Mouse (Mus musculus) left cerebral cortex, adult 2 months (tissue): ENCODE results near the gene Tmem131l. TPM values are rescaled to one million over a fixed set of nuclear protein-coding genes. Genes with fewer than 3 reads are reported as not detected.

Source experiments
- DNase-seq, 2 experiments: peaks; one replicate each; pipeline ENCODE4 v3.0.0; 2021 to 2022; ENCODE audit warnings: low spot score in 2 of 2, mixed read lengths in 1 of 2; ENCODE audit errors: extremely low spot score in 1 of 2
- H3K27ac ChIP-seq: fragments of 200-600 bp; 2 replicates; pipeline ENCODE4 v1.8.1; 2022
- H3K4me3 ChIP-seq: fragments of 200-600 bp; 2 replicates; pipeline ENCODE4 v1.8.1; 2022
- CTCF ChIP-seq: fragments of 200-600 bp; IDR thresholded peaks from 2 replicates; pipeline ENCODE4 v1.8.1; 2022; ENCODE audit warnings: antibody characterized with exemption, mild to moderate bottlenecking, moderate library complexity
- intact Hi-C: fragments of 180-260 bp; cut with DNase I; formaldehyde crosslinking; loops from one replicate; pipeline ENCODE4 v1.15.1; 2025
- total RNA-seq, 2 experiments: library from RNA; stranded (reverse); gene quantifications; 2 replicates each; pipeline ENCODE4 v1.2.3; 2021

Gene Tmem131l
- total RNA-seq, 2 experiments from 2014 or later: 21.7 to 24.9 TPM

GRCm38 (mm10) chr3:84028968-84029367, 11.0 kb downstream of the Tmem131l start:
- TF ChIP-seq CTCF: no peak
- H3K4me3 ChIP-seq: no peak overlapping the region
- no peak overlapping the region for H3K27ac ChIP-seq
- no peak for DNase-seq
- intact Hi-C loops: no loop called here

GRCm38 (mm10) chr3:84027691-84028159, 12.2 kb downstream of the Tmem131l start:
- intact Hi-C loops: no loop called here
- Histone ChIP-seq H3K4me3 (no peak overlapping the region), H3K27ac (no peak overlapping the region)
- DNase-seq: no peak
- no peak for TF ChIP-seq CTCF

- intact Hi-C loops: no loop called here
- DNase-seq: no peak
- TF ChIP-seq CTCF: no peak
- H3K27ac ChIP-seq: no peak overlapping the region
- H3K4me3 ChIP-seq: no peak overlapping the region
These were observed 15.4 kb downstream of the Tmem131l start for GRCm38 (mm10) chr3:84024512-84025072.

GRCm38 (mm10) chr3:84022723-84023122, 17.3 kb downstream of the Tmem131l start:
- Histone ChIP-seq H3K4me3 (no peak overlapping the region), H3K27ac (no peak overlapping the region)
- intact Hi-C loops: no loop called here
- no peak for DNase-seq
- no peak for TF ChIP-seq CTCF

- no peak overlapping the region for H3K4me3 ChIP-seq
- DNase-seq: no peak
- H3K27ac ChIP-seq: no peak overlapping the region
- intact Hi-C loops: no loop called here
- TF ChIP-seq CTCF: no peak
These were observed 17.8 kb downstream of the Tmem131l start for GRCm38 (mm10) chr3:84022201-84022584.

- Histone ChIP-seq H3K4me3 (no peak overlapping the region), H3K27ac (no peak overlapping the region)
- DNase-seq: no peak
- intact Hi-C loops: no loop called here
- no peak for TF ChIP-seq CTCF
These were observed 18.5 kb downstream of the Tmem131l start for GRCm38 (mm10) chr3:84021217-84022200.

- intact Hi-C loops: no loop called here
- no peak for DNase-seq
- Histone ChIP-seq H3K27ac (no peak overlapping the region), H3K4me3 (no peak overlapping the region)
- no peak for TF ChIP-seq CTCF
These were observed 19.4 kb downstream of the Tmem131l start for GRCm38 (mm10) chr3:84020528-84020927.

GRCm38 (mm10) chr3:84015484-84016016, 24.4 kb downstream of the Tmem131l start:
- Histone ChIP-seq H3K27ac (no peak overlapping the region), H3K4me3 (no peak overlapping the region)
- no peak for TF ChIP-seq CTCF
- intact Hi-C loops: no loop called here
- no peak for DNase-seq

GRCm38 (mm10) chr3:84010995-84011663, 28.8 kb downstream of the Tmem131l start:
- Histone ChIP-seq H3K27ac (no peak overlapping the region), H3K4me3 (no peak overlapping the region)
- no peak for TF ChIP-seq CTCF
- DNase-seq: no peak
- intact Hi-C loops: no loop called here

GRCm38 (mm10) chr3:84005989-84006388, 34.0 kb downstream of the Tmem131l start:
- no peak for DNase-seq
- Histone ChIP-seq H3K4me3 (no peak overlapping the region), H3K27ac (no peak overlapping the region)
- TF ChIP-seq CTCF: no peak
- intact Hi-C loops: no loop called here

GRCm38 (mm10) chr3:84004330-84005090, 35.5 kb downstream of the Tmem131l start:
- Histone ChIP-seq H3K4me3 (no peak overlapping the region), H3K27ac (no peak overlapping the region)
- no peak for DNase-seq
- TF ChIP-seq CTCF: no peak
- intact Hi-C loops: no loop called here
